Mouse (Mus musculus) forebrain, embryonic 16.5 days (tissue): Measurements from ENCODE around the gene Dpp10. TPM values are rescaled to one million over a fixed set of nuclear protein-coding genes. Genes with fewer than 3 reads are reported as not detected.

Source experiments
- ATAC-seq: fragments of 200-750 bp; cut with Nextera tagmentation; 2 replicates; pipeline ENCODE4 v1.8.0; 2017; ENCODE audit warnings: mild to moderate bottlenecking, moderate library complexity
- H3K27ac ChIP-seq: fragments of 300-500 bp; sonication (generic); 2 replicates; pipeline ENCODE4 v1.5.1; 2014; ENCODE audit warnings: low read length, control low read depth
- H3K27me3 ChIP-seq: fragments of 300-500 bp; sonication (generic); replicated peaks from 2 replicates; pipeline ENCODE4 v1.6.1; 2014; ENCODE audit warnings: low read length; ENCODE audit not compliant: control insufficient read depth, insufficient read depth
- H3K36me3 ChIP-seq: fragments of 300-500 bp; sonication (generic); 2 replicates; pipeline ENCODE4 v1.6.1; 2014; ENCODE audit not compliant: control insufficient read depth, insufficient read depth
- H3K4me1 ChIP-seq: fragments of 300-500 bp; sonication (generic); replicated peaks from 2 replicates; pipeline ENCODE4 v1.6.1; 2014; ENCODE audit warnings: low read length; ENCODE audit not compliant: control insufficient read depth, insufficient read depth
- H3K4me2 ChIP-seq: fragments of 300-500 bp; sonication (generic); 2 replicates; pipeline ENCODE4 v1.6.1; 2014; ENCODE audit warnings: mild to moderate bottlenecking, low read length, control low read depth
- H3K4me3 ChIP-seq: fragments of 300-500 bp; sonication (generic); replicated peaks from 2 replicates; pipeline ENCODE4 v1.5.1; 2014; ENCODE audit warnings: mild to moderate bottlenecking, low read length, control low read depth
- H3K9ac ChIP-seq: fragments of 300-500 bp; sonication (generic); replicated peaks from 2 replicates; pipeline ENCODE4 v1.6.1; 2014; ENCODE audit warnings: low read depth, low read length, control low read depth
- H3K9me3 ChIP-seq: fragments of 300-500 bp; sonication (generic); 2 replicates; pipeline ENCODE4 v1.6.1; 2016; ENCODE audit warnings: low read length; ENCODE audit not compliant: control insufficient read depth
- WGBS: fragments of 180-500 bp; shearing (Covaris S2); extraction: QIAGEN DNeasy Blood & Tissue Kit; methylation state at CpG from one replicate; pipeline ENCODE4 v1.1.7; 2014; 5-methylcytosine and 5-hydroxymethylcytosine counted together
- polyA plus RNA-seq: library from polyadenylated mRNA; unstranded; fragments of >200 nt; fragmentation: Nextera tagmentation; extraction: Ambion mirVana; gene quantifications from 2 replicates; pipeline ENCODE4 v1.2.1, GENCODE M21; 2015

The Dpp10 gene
- 8.3 and 10.4 TPM in 2 replicates for polyA plus RNA-seq

- H3K27me3 ChIP-seq = peaks cover 17% of the 10 kb centered on the region
- no peaks in the 10 kb centered on the region for H3K9me3 ChIP-seq
- no peaks in the 10 kb centered on the region for H3K36me3 ChIP-seq
- peak within 1 kb of the TSS; percentile 68 for H3K4me3 ChIP-seq
- ATAC-seq = peak; percentile 64
- peak within 1 kb of the TSS; percentile 69 for H3K27ac ChIP-seq
- peak within 1 kb of the TSS; percentile 90 for H3K4me2 ChIP-seq
- under 1% methylated on average over 34 of the region's 38 CpGs for WGBS
- H3K4me1 ChIP-seq = peaks cover 13% of the 10 kb centered on the region
- peak within 1 kb of the TSS; percentile 67 for H3K9ac ChIP-seq
Measured at GRCm38 (mm10) chr1:124044925-124045640, at the start of gene Dpp10. Dpp10 (minus strand) TSS chr1:124045559.

GRCm38 (mm10) chr1:124048544-124048943 lies 3.2 kb upstream of the Dpp10 start:
- no peak overlapping the region for H3K4me3 ChIP-seq
- peaks cover 17% of the 10 kb centered on the region for H3K27me3 ChIP-seq
- peaks cover 13% of the 10 kb centered on the region for H3K4me1 ChIP-seq
- H3K9ac ChIP-seq = no peak overlapping the region
- H3K9me3 ChIP-seq = no peaks in the 10 kb centered on the region
- no peaks in the 10 kb centered on the region for H3K36me3 ChIP-seq
- no peak overlapping the region for H3K4me2 ChIP-seq
- 89% methylated on average over 1 of the region's 1 CpGs for WGBS
- no peak overlapping the region for H3K27ac ChIP-seq
- ATAC-seq = no peak

- Histone ChIP-seq H3K9ac (peak overlapping the region; percentile 67), H3K4me2 (peak overlapping the region; percentile 90), H3K36me3 (no peaks in the 10 kb centered on the region), H3K9me3 (no peaks in the 10 kb centered on the region), H3K4me1 (peaks cover 13% of the 10 kb centered on the region), H3K27ac (peak overlapping the region; percentile 69), H3K27me3 (peaks cover 17% of the 10 kb centered on the region), H3K4me3 (peak overlapping the region; percentile 68)
- under 1% methylated on average over 44 of the region's 44 CpGs for WGBS
- ATAC-seq = peak; percentile 93
Measured at GRCm38 (mm10) chr1:124045761-124046300, 472 bp upstream of the Dpp10 start.

- Histone ChIP-seq H3K4me1 (peaks cover 13% of the 10 kb centered on the region), H3K27me3 (peaks cover 17% of the 10 kb centered on the region), H3K36me3 (no peaks in the 10 kb centered on the region), H3K9ac (peak overlapping the region; percentile 67), H3K4me2 (peak overlapping the region; percentile 90), H3K27ac (no peak overlapping the region), H3K4me3 (peak overlapping the region; percentile 68), H3K9me3 (no peaks in the 10 kb centered on the region)
- 9% methylated on average over 12 of the region's 12 CpGs for WGBS
- ATAC-seq = no peak
Measured at GRCm38 (mm10) chr1:124044161-124044560, 1.2 kb downstream of the Dpp10 start.

GRCm38 (mm10) chr1:124043421-124043820 lies 1.9 kb downstream of the Dpp10 start:
- Histone ChIP-seq H3K9ac (no peak overlapping the region), H3K36me3 (no peaks in the 10 kb centered on the region), H3K4me2 (peak overlapping the region; percentile 90; the same call in 1 of the 2 replicates), H3K4me3 (peak overlapping the region; percentile 68), H3K9me3 (no peaks in the 10 kb centered on the region), H3K4me1 (peaks cover 13% of the 10 kb centered on the region), H3K27ac (no peak overlapping the region), H3K27me3 (peaks cover 17% of the 10 kb centered on the region)
- WGBS = 56% methylated on average over 6 of the region's 6 CpGs
- ATAC-seq = no peak

- 2% methylated on average over 3 of the region's 3 CpGs for WGBS
- no peak overlapping the region for H3K27ac ChIP-seq
- no peak overlapping the region for H3K4me2 ChIP-seq
- H3K4me3 ChIP-seq = no peak overlapping the region
- peaks cover 13% of the 10 kb centered on the region for H3K4me1 ChIP-seq
- peaks cover 12% of the 10 kb centered on the region for H3K27me3 ChIP-seq
- H3K9me3 ChIP-seq = no peaks in the 10 kb centered on the region
- no peak for ATAC-seq
- H3K9ac ChIP-seq = no peak overlapping the region
- H3K36me3 ChIP-seq = no peaks in the 10 kb centered on the region
Measured at GRCm38 (mm10) chr1:124041559-124041958, 3.8 kb downstream of the Dpp10 start.

- 70% methylated on average over 4 of the region's 4 CpGs for WGBS
- Histone ChIP-seq H3K4me1 (no peaks in the 10 kb centered on the region), H3K27ac (no peak overlapping the region), H3K4me3 (no peak overlapping the region), H3K9me3 (no peaks in the 10 kb centered on the region), H3K9ac (no peak overlapping the region), H3K36me3 (no peaks in the 10 kb centered on the region), H3K4me2 (no peak overlapping the region), H3K27me3 (no peaks in the 10 kb centered on the region)
- ATAC-seq = no peak
Measured at GRCm38 (mm10) chr1:124035306-124035990, 9.9 kb downstream of the Dpp10 start.

GRCm38 (mm10) chr1:124032677-124033076 lies 12.7 kb downstream of the Dpp10 start:
- H3K4me1 ChIP-seq = no peaks in the 10 kb centered on the region
- H3K9ac ChIP-seq = no peak overlapping the region
- no peaks in the 10 kb centered on the region for H3K36me3 ChIP-seq
- no peak overlapping the region for H3K27ac ChIP-seq
- H3K4me2 ChIP-seq = no peak overlapping the region
- no peak overlapping the region for H3K4me3 ChIP-seq
- H3K9me3 ChIP-seq = no peaks in the 10 kb centered on the region
- ATAC-seq = no peak
- 48% methylated on average over 6 of the region's 6 CpGs for WGBS
- no peaks in the 10 kb centered on the region for H3K27me3 ChIP-seq

GRCm38 (mm10) chr1:124031968-124032367 lies 13.4 kb downstream of the Dpp10 start:
- H3K36me3 ChIP-seq = no peaks in the 10 kb centered on the region
- H3K4me1 ChIP-seq = no peaks in the 10 kb centered on the region
- WGBS = 82% methylated on average over 2 of the region's 2 CpGs
- no peak overlapping the region for H3K4me2 ChIP-seq
- H3K9me3 ChIP-seq = no peaks in the 10 kb centered on the region
- no peak for ATAC-seq
- H3K27ac ChIP-seq = no peak overlapping the region
- no peak overlapping the region for H3K4me3 ChIP-seq
- no peaks in the 10 kb centered on the region for H3K27me3 ChIP-seq
- no peak overlapping the region for H3K9ac ChIP-seq
